9 mouse cellular contexts compared by ENCODE assay signal in genomic region chr1:134513312-134513860, GRCm38 (mm10). TPM values are rescaled to one million over a fixed set of nuclear protein-coding genes. Genes with fewer than 3 reads are reported as not detected.
A peak's percentile ranks its signal among the peaks of the same experiment; 100 is the strongest.
DNase-seq lines count a peak whose midpoint lies in the region; ATAC-seq and TF ChIP-seq lines count a peak whose summit lies in the region.
"Had no signal": no experiment of that assay in that cellular context is flagged by ENCODE, and none has a peak within 500 bp of the region (broad histone marks: within the 10 kb centered on the region; RNA-seq: fewer than 3 reads in every experiment).

No protein-coding gene starts in this region.

- H3K4me1 ChIP-seq in heart, adult 2 months (ENCODE audit: control insufficient read depth, insufficient read depth, low read length), result peaks cover 4% of the 10 kb centered on the region; the same call in 1 of the 2 replicates
- peaks cover 34% of the 10 kb centered on the region for H3K4me1 ChIP-seq in embryonic facial prominence, embryonic 10.5 days
- peaks cover 27% of the 10 kb centered on the region for H3K4me1 ChIP-seq in limb, embryonic 13.5 days
- peaks cover 28% of the 10 kb centered on the region for H3K4me1 ChIP-seq in midbrain, embryonic 13.5 days (replicated peaks)

- no peaks in the 10 kb centered on the region for H3K9me3 ChIP-seq in embryonic facial prominence, embryonic 10.5 days
- no peaks in the 10 kb centered on the region for H3K9me3 ChIP-seq in limb, embryonic 13.5 days
- no peaks in the 10 kb centered on the region for H3K9me3 ChIP-seq in midbrain, embryonic 13.5 days

- no peak for ATAC-seq in limb, embryonic 13.5 days (ENCODE audit: low FRiP score, low read depth)
- ATAC-seq in midbrain, embryonic 13.5 days, result peak; percentile 56; the same call in 1 of the 2 replicates

- no peak for TF ChIP-seq POLR2A in heart, adult 2 months (IDR thresholded peaks at IDR 0.05; ENCODE audit: insufficient read depth, low read depth, low read length)

- H3K4me3 ChIP-seq in heart, adult 2 months, result peak overlapping the region; percentile 49
- peak overlapping the region; percentile 55 for H3K4me3 ChIP-seq in embryonic facial prominence, embryonic 10.5 days
- peak overlapping the region; percentile 43 for H3K4me3 ChIP-seq in limb, embryonic 13.5 days
- peak overlapping the region; percentile 36 for H3K4me3 ChIP-seq in midbrain, embryonic 13.5 days (replicated peaks)

- peak; percentile 19; the same call in 1 of the 2 replicates for TF ChIP-seq CTCF in heart, adult 2 months (IDR thresholded peaks at IDR 0.05)

- WGBS in heart, adult 2 months, result 3% methylated on average over 38 of the region's 38 CpGs
- WGBS in embryonic facial prominence, embryonic 10.5 days, result 2% methylated on average over 38 of the region's 38 CpGs
- 3% methylated on average over 38 of the region's 38 CpGs for WGBS in limb, embryonic 13.5 days
- WGBS in midbrain, embryonic 13.5 days, result 1% methylated on average over 38 of the region's 38 CpGs

- peak; percentile 18 to 40 for DNase-seq in heart, adult 2 months
- DNase-seq in heart, postnatal 25 days (ENCODE audit: low spot score), result no peak
- peak; percentile 61 for DNase-seq in embryonic facial prominence, embryonic 10.5 days (ENCODE audit: low spot score)
- DNase-seq in heart, postnatal 14 days, result peak; percentile 25 to 38
- DNase-seq in urinary bladder, postnatal 36 days (ENCODE audit: low spot score in 2 of 2), result peak; percentile 58 to 78
- DNase-seq in thymus, postnatal 10 days (ENCODE audit: low spot score in 2 of 2), result no peak

- no peak for TF ChIP-seq EP300 in heart, adult 2 months (IDR thresholded peaks at IDR 0.05; ENCODE audit: insufficient read depth, low read depth, low read length)

- no peaks in the 10 kb centered on the region for H3K36me3 ChIP-seq in heart, adult 2 months (ENCODE audit: control insufficient read depth, insufficient read depth, low read length)
- H3K36me3 ChIP-seq in embryonic facial prominence, embryonic 10.5 days (replicated peaks), result peaks cover 8% of the 10 kb centered on the region
- peaks cover 8% of the 10 kb centered on the region for H3K36me3 ChIP-seq in limb, embryonic 13.5 days
- peaks cover 10% of the 10 kb centered on the region for H3K36me3 ChIP-seq in midbrain, embryonic 13.5 days

- no peak overlapping the region for H3K27ac ChIP-seq in heart, adult 2 months
- H3K27ac ChIP-seq in embryonic facial prominence, embryonic 10.5 days (replicated peaks), result peak overlapping the region; percentile 54
- no peak overlapping the region for H3K27ac ChIP-seq in limb, embryonic 13.5 days
- no peak overlapping the region for H3K27ac ChIP-seq in midbrain, embryonic 13.5 days

- intact Hi-C loops in heart, adult 2 months (cut with DNase I), result no loop called here
- intact Hi-C loops in heart, postnatal 25 days (cut with DNase I), result no loop called here
- intact Hi-C loops in heart, postnatal 14 days (cut with DNase I), result no loop called here

- no peaks in the 10 kb centered on the region for H3K27me3 ChIP-seq in heart, adult 2 months (ENCODE audit: control insufficient read depth, insufficient read depth, low read length)
- peaks cover 48% of the 10 kb centered on the region for H3K27me3 ChIP-seq in embryonic facial prominence, embryonic 10.5 days (replicated peaks; ENCODE audit: low read depth, poor library complexity, severe bottlenecking)
- peaks cover 45% of the 10 kb centered on the region for H3K27me3 ChIP-seq in limb, embryonic 13.5 days
- H3K27me3 ChIP-seq in midbrain, embryonic 13.5 days, result peaks cover 40% of the 10 kb centered on the region

- no peaks in the 10 kb centered on the region for H3K79me2 ChIP-seq in heart, adult 2 months (replicated peaks; ENCODE audit: control insufficient read depth, insufficient read depth, low read length)

- H3K9ac ChIP-seq in heart, adult 2 months (ENCODE audit: low read depth, low read length), result peak overlapping the region; percentile 52
- H3K9ac ChIP-seq in limb, embryonic 13.5 days, result peak overlapping the region; percentile 65
- peak overlapping the region; percentile 55 for H3K9ac ChIP-seq in midbrain, embryonic 13.5 days (replicated peaks)

- H3K4me2 ChIP-seq in limb, embryonic 13.5 days (replicated peaks), result peak overlapping the region; percentile 77
- H3K4me2 ChIP-seq in midbrain, embryonic 13.5 days (replicated peaks), result peak overlapping the region; percentile 65

RNA-seq across cellular contexts. Expression of gene Rabif, which starts 18.9 kb away (rescaled TPM):
- total RNA-seq in heart, adult 2 months (2021), result 1 to 10 TPM; 8.6 to 9.1 TPM
- polyA plus RNA-seq in heart, adult 2 months (2012; rRNA removed), result 9.1 and 14.9 TPM in 2 replicates
- 1 to 10 TPM; 8.4 to 8.9 TPM for total RNA-seq in heart, postnatal 25 days (2021)
- polyA plus RNA-seq in embryonic facial prominence, embryonic 10.5 days (2016; fragmentation: Nextera tagmentation; extraction: Ambion mirVana), result 40.9 and 41.8 TPM in 2 replicates
- total RNA-seq in heart, postnatal 14 days (2021), result 10 to 100 TPM; 10.4 to 10.6 TPM
- polyA plus RNA-seq in limb, embryonic 13.5 days (2015; fragmentation: Nextera tagmentation; extraction: Ambion mirVana), result 40.1 and 40.8 TPM in 2 replicates
- polyA plus RNA-seq in midbrain, embryonic 13.5 days (2015; fragmentation: Nextera tagmentation; extraction: Ambion mirVana), result 54.9 and 59.4 TPM in 2 replicates

RNA-seq across cellular contexts. Expression of gene Mgat4e, which starts 36.1 kb away (rescaled TPM):
- not detected for total RNA-seq in heart, adult 2 months (2021)
- 0.20 TPM in 1 of 2 replicates, not detected in the other for polyA plus RNA-seq in heart, adult 2 months (2012; rRNA removed)
- not detected for total RNA-seq in heart, postnatal 25 days (2021)
- not detected in 2 replicates for polyA plus RNA-seq in embryonic facial prominence, embryonic 10.5 days (2016; fragmentation: Nextera tagmentation; extraction: Ambion mirVana)
- total RNA-seq in heart, postnatal 14 days (2021), result not detected
- 0.14 TPM in 1 of 2 replicates, not detected in the other for polyA plus RNA-seq in limb, embryonic 13.5 days (2015; fragmentation: Nextera tagmentation; extraction: Ambion mirVana)
- not detected in 2 replicates for polyA plus RNA-seq in midbrain, embryonic 13.5 days (2015; fragmentation: Nextera tagmentation; extraction: Ambion mirVana)
- total RNA-seq: neutrophil, adult 5-6 weeks had no signal

RNA-seq across cellular contexts. Expression of gene Kdm5b, which starts 46.6 kb away (rescaled TPM):
- 10 to 100 TPM; 11.6 to 13.2 TPM for total RNA-seq in heart, adult 2 months (2021)
- 3.3 and 7.0 TPM in 2 replicates for polyA plus RNA-seq in heart, adult 2 months (2012; rRNA removed)
- total RNA-seq in heart, postnatal 25 days (2021), result 10 to 100 TPM; 17.0 to 20.6 TPM
- polyA plus RNA-seq in embryonic facial prominence, embryonic 10.5 days (2016; fragmentation: Nextera tagmentation; extraction: Ambion mirVana), result 78.4 and 79.0 TPM in 2 replicates
- 10 to 100 TPM; 25.5 to 25.8 TPM for total RNA-seq in heart, postnatal 14 days (2021)
- 96.1 and 98.8 TPM in 2 replicates for polyA plus RNA-seq in limb, embryonic 13.5 days (2015; fragmentation: Nextera tagmentation; extraction: Ambion mirVana)
- 110 and 111 TPM in 2 replicates for polyA plus RNA-seq in midbrain, embryonic 13.5 days (2015; fragmentation: Nextera tagmentation; extraction: Ambion mirVana)

RNA-seq across cellular contexts. Expression of gene Klhl12, which starts 58.1 kb away (rescaled TPM):
- total RNA-seq in heart, adult 2 months (2021), result 10 to 100 TPM; 20.2 to 21.8 TPM
- polyA plus RNA-seq in heart, adult 2 months (2012; rRNA removed), result 9.3 and 15.7 TPM in 2 replicates
- 10 to 100 TPM; 19.1 to 20.5 TPM for total RNA-seq in heart, postnatal 25 days (2021)
- polyA plus RNA-seq in embryonic facial prominence, embryonic 10.5 days (2016; fragmentation: Nextera tagmentation; extraction: Ambion mirVana), result 39.1 and 42.6 TPM in 2 replicates
- 10 to 100 TPM; 18.1 to 19.9 TPM for total RNA-seq in heart, postnatal 14 days (2021)
- polyA plus RNA-seq in limb, embryonic 13.5 days (2015; fragmentation: Nextera tagmentation; extraction: Ambion mirVana), result 29.4 and 29.9 TPM in 2 replicates
- polyA plus RNA-seq in midbrain, embryonic 13.5 days (2015; fragmentation: Nextera tagmentation; extraction: Ambion mirVana), result 32.1 and 32.3 TPM in 2 replicates

Comparison
In these comparisons a context has a peak if more than half of its experiments do, and no peak if none do; other contexts are left out.
1. DNase-seq: peak in heart, adult 2 months (2 of 2), embryonic facial prominence, embryonic 10.5 days (single experiment), heart, postnatal 14 days (2 of 2) and urinary bladder, postnatal 36 days (2 of 2); none in heart, postnatal 25 days (single experiment) and thymus, postnatal 10 days (0 of 2).
2. Peak in every context shown above with its lines, with median percentiles within 50 percentile points of each other: H3K4me3 ChIP-seq and H3K9ac ChIP-seq.